Mouse (Mus musculus) kidney, postnatal 0 days (tissue): ENCODE results near the gene Eif4g3. TPM values are rescaled to one million over a fixed set of nuclear protein-coding genes. Genes with fewer than 3 reads are reported as not detected.

Experiments used
- ATAC-seq: fragments of 200-750 bp; cut with Nextera tagmentation; replicated peaks from 2 replicates; pipeline ENCODE4 v1.8.0; 2017; ENCODE audit warnings: low read depth, moderate number of reproducible peaks, moderate TSS enrichment, moderate library complexity; ENCODE audit not compliant: low FRiP score
- DNase-seq: peaks from one replicate; pipeline ENCODE4 v3.0.0-alpha.2; 2016; ENCODE audit warnings: low spot score
- H3K27ac ChIP-seq: fragments of 300-500 bp; sonication (generic); 2 replicates; pipeline ENCODE4 v1.5.1; 2014; ENCODE audit warnings: mild to moderate bottlenecking
- H3K27me3 ChIP-seq: fragments of 300-500 bp; sonication (generic); 2 replicates; pipeline ENCODE4 v1.6.1; 2014; ENCODE audit warnings: low read length, mixed read lengths; ENCODE audit not compliant: insufficient read depth
- H3K36me3 ChIP-seq: fragments of 300-500 bp; sonication (generic); 2 replicates; pipeline ENCODE4 v1.6.1; 2014; ENCODE audit warnings: low read length, mixed read lengths; ENCODE audit not compliant: insufficient read depth
- H3K4me1 ChIP-seq: fragments of 300-500 bp; sonication (generic); replicated peaks from 2 replicates; pipeline ENCODE4 v1.6.1; 2014; ENCODE audit warnings: antibody characterized with exemption, low read length, mixed read lengths; ENCODE audit not compliant: insufficient read depth
- H3K4me2 ChIP-seq: fragments of 300-500 bp; sonication (generic); 2 replicates; pipeline ENCODE4 v1.6.1; 2014; ENCODE audit warnings: mild to moderate bottlenecking, low read length, moderate library complexity, mixed read lengths
- H3K4me3 ChIP-seq: fragments of 300-500 bp; sonication (generic); replicated peaks from 2 replicates; pipeline ENCODE4 v1.5.1; 2014; ENCODE audit warnings: low read depth, low read length
- H3K9ac ChIP-seq: fragments of 300-500 bp; sonication (generic); 2 replicates; pipeline ENCODE4 v1.6.1; 2014; ENCODE audit warnings: low read depth, low read length
- H3K9me3 ChIP-seq: fragments of 300-500 bp; sonication (generic); replicated peaks from 2 replicates; pipeline ENCODE4 v1.6.1; 2016; ENCODE audit warnings: low read length, inconsistent platforms, mixed read lengths
- CTCF ChIP-seq: IDR thresholded peaks from 2 replicates; pipeline ENCODE4 v1.5.1; 2016; ENCODE audit warnings: antibody characterized with exemption, low read depth, mild to moderate bottlenecking, moderate library complexity
- WGBS: fragments of 180-500 bp; shearing (Covaris S2); extraction: QIAGEN DNeasy Blood & Tissue Kit; methylation state at CpG from one replicate; pipeline ENCODE4 v1.1.7; 2014; 5-methylcytosine and 5-hydroxymethylcytosine counted together
- polyA plus RNA-seq: library from polyadenylated mRNA; unstranded; fragments of >200 nt; fragmentation: Nextera tagmentation; extraction: Ambion mirVana; gene quantifications from 2 replicates; pipeline ENCODE4 v1.2.1, GENCODE M21; 2015

Eif4g3 gene
- polyA plus RNA-seq, 1 experiment from 2014 or later, result 26.6 TPM

GRCm38 (mm10) chr4:138107441-138108409 lies 114.9 kb downstream of the Eif4g3 start:
- Histone ChIP-seq H3K9me3 (no peaks in the 10 kb centered on the region), H3K4me1 (0 out of 2 replicates have a peak, but pooled peaks cover 6% of the 10 kb centered on the region), H3K36me3 (peaks cover 69% of the 10 kb centered on the region), H3K4me2 (no peak overlapping the region), H3K4me3 (no peak overlapping the region), H3K9ac (no peak overlapping the region), H3K27ac (no peak overlapping the region), H3K27me3 (no peaks in the 10 kb centered on the region)
- WGBS, result 90% methylated on average over 7 of the region's 7 CpGs
- DNase-seq, result peak; percentile 92
- TF ChIP-seq CTCF, result peak; percentile 89
- ATAC-seq, result peak; percentile 25; the same call in 1 of the 2 replicates

DNA sequence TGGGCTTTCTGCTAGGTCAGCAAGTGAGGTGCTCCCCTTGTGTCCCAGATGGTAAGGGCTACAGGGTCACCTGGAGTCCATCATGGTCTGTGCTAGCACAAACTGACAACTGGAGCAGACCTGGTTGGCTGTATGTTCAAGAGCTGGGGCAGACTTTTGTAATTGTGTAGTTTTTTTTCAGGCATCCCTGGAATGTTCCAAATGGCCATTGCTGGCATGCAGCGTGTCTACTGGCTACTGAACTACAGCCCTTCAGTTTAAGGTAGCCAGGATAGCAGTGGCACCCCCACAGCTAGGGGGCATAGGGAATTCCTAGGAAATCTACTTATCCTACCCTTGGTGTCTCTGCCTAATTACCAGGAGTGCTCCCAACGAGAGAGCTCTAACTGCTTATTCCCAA lies 115.7 kb downstream of the Eif4g3 start:
- TF ChIP-seq CTCF, result 0 out of 2 replicates have a peak, but pooled peaks have one; percentile 2
- no peak for ATAC-seq
- WGBS, result 59% methylated on average over 2 of the region's 2 CpGs

DNA sequence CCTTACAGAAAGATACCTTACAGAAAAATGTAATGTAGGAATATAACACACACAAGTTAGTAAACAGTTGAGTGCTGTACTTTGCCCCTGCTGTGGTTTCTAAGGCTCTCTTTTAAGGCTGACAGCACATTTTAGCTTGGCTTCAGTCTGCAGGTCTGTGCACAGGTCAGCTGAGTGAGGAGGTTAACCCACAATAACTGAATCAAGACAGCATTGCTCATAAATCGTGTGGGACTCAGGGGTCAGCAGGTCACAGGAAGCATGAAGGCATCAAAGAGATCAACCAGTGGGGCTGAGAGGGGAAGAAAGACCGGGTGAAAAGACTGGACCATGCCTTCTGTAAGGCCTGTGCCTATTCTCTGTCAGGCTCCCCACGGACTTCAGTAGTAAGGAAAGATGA lies 116.5 kb downstream of the Eif4g3 start:
- Histone ChIP-seq H3K4me3 (no peak overlapping the region), H3K27ac (0 out of 2 replicates have a peak overlapping the region, but pooled peaks have one; percentile 13), H3K4me1 (0 out of 2 replicates have a peak, but pooled peaks cover 6% of the 10 kb centered on the region), H3K4me2 (no peak overlapping the region), H3K9me3 (no peaks in the 10 kb centered on the region), H3K9ac (no peak overlapping the region), H3K27me3 (no peaks in the 10 kb centered on the region), H3K36me3 (peaks cover 61% of the 10 kb centered on the region)
- no peak for TF ChIP-seq CTCF
- DNase-seq (peak; percentile 19), ATAC-seq (peak; percentile 65; the same call in 1 of the 2 replicates)
- 18% methylated on average over 3 of the region's 3 CpGs for WGBS

More for the DNA sequence above, 115.7 kb downstream of the Eif4g3 start:
- no peak for DNase-seq
- Histone ChIP-seq H3K4me1 (0 out of 2 replicates have a peak, but pooled peaks cover 6% of the 10 kb centered on the region), H3K9ac (no peak overlapping the region), H3K36me3 (peaks cover 64% of the 10 kb centered on the region), H3K9me3 (no peaks in the 10 kb centered on the region), H3K27me3 (no peaks in the 10 kb centered on the region), H3K27ac (no peak overlapping the region), H3K4me2 (no peak overlapping the region), H3K4me3 (no peak overlapping the region)

DNA sequence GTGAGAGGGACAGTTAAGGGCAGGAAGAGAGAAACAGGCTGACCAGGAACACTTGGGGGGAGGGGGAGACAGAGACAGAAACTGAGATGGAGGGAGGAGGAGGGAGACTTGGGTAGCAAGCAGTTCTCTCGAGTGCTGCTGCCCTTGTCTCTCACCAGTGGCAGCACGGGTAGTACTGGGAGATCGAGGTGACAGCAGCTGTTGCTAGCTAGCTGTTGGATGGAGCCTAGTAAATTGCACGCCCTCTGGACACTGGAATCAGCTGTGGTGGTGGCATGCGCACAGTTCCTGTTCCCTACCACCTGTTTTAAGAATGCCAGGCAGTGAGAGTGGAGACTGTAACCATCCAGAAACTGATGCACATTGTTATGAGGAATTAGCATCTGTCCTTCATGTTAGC lies 119.0 kb downstream of the Eif4g3 start:
- Histone ChIP-seq H3K27me3 (no peaks in the 10 kb centered on the region), H3K36me3 (peaks cover 43% of the 10 kb centered on the region), H3K4me3 (no peak overlapping the region), H3K4me1 (0 out of 2 replicates have a peak, but pooled peaks cover 6% of the 10 kb centered on the region), H3K9me3 (no peaks in the 10 kb centered on the region), H3K27ac (no peak overlapping the region), H3K4me2 (no peak overlapping the region), H3K9ac (no peak overlapping the region)
- 56% methylated on average over 5 of the region's 5 CpGs for WGBS
- no peak for TF ChIP-seq CTCF
- ATAC-seq (no peak), DNase-seq (no peak)

GRCm38 (mm10) chr4:138119740-138120139 lies 126.9 kb downstream of the Eif4g3 start:
- Histone ChIP-seq H3K9ac (no peak overlapping the region), H3K4me3 (no peak overlapping the region), H3K4me1 (no peaks in the 10 kb centered on the region), H3K27me3 (no peaks in the 10 kb centered on the region), H3K9me3 (no peaks in the 10 kb centered on the region), H3K27ac (no peak overlapping the region), H3K36me3 (peaks cover 28% of the 10 kb centered on the region), H3K4me2 (no peak overlapping the region)
- 49% methylated on average over 10 of the region's 10 CpGs for WGBS
- TF ChIP-seq CTCF, result peak; percentile 68
- ATAC-seq (no peak), DNase-seq (peak; percentile 61)

- Histone ChIP-seq H3K36me3 (peaks cover 50% of the 10 kb centered on the region), H3K9me3 (no peaks in the 10 kb centered on the region), H3K4me2 (no peak overlapping the region), H3K4me1 (no peaks in the 10 kb centered on the region), H3K4me3 (no peak overlapping the region), H3K27me3 (no peaks in the 10 kb centered on the region), H3K9ac (no peak overlapping the region), H3K27ac (no peak overlapping the region)
- no peak for TF ChIP-seq CTCF
- WGBS, result 85% methylated on average over 7 of the region's 7 CpGs
- no peak for ATAC-seq
- no peak for DNase-seq
Measured at GRCm38 (mm10) chr4:138124046-138124445, 131.2 kb downstream of the Eif4g3 start.
